ENCODE assay signal across 7 mouse cellular contexts in the genomic region with DNA sequence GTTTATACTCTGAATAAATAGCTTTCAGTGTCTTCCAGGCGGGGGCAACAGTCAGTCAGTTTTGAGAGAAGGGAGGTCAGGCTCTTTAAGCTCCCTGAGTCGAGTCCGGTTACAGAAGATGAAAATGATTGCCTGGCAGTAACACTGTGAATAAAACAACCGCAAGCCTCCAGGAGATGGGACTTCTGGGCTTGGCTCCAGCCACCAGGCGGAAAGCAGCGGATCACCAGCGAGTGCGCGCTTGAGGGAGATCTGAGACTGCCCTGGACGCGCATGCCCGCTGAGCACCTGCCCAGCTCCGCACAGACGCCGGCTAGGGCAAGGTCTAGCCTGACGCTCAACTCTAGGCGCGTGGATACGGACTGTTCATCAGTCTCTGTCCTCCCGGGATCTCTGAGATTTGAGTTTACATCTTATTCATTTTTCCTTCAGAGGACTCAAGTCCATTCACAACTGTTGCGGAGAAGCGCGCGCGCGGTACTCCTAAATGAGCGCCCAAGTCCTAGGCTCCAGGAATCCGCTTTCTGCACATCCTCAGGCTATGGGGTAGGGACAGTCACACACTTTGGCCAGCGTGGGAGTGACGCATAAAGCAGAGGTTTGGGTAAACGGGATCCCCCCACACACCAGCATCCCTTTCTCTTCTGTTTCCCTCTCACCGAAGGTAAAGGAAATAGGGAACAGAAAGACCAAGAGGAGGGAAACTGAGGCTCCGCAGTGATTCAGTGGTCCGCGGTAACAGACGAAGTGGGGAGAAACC. TPM values are rescaled to one million over a fixed set of nuclear protein-coding genes. Genes with fewer than 3 reads are reported as not detected.
DNase-seq lines count a peak whose midpoint lies in the region; ATAC-seq and TF ChIP-seq lines count a peak whose summit lies in the region.

No protein-coding gene starts in this region.

- no peak overlapping the region for H3K27ac ChIP-seq in ES-Bruce4 (ENCODE audit: insufficient read depth, low read length)
- peak overlapping the region; percentile 80; the same call in 1 of the 2 replicates for H3K27ac ChIP-seq in embryonic facial prominence, embryonic 14.5 days (replicated peaks; ENCODE audit: low read depth, low read length)
- no peak overlapping the region for H3K27ac ChIP-seq in intestine, embryonic 15.5 days
- no peak overlapping the region for H3K27ac ChIP-seq in midbrain, embryonic 12.5 days (replicated peaks)

- no peak for TF ChIP-seq CTCF in ES-Bruce4 (IDR thresholded peaks at IDR 0.05; ENCODE audit: low read depth, low read length)

- DNase-seq in MN1 (ENCODE audit: low spot score): peak; percentile 90
- peak; percentile 91 for DNase-seq in embryonic facial prominence, embryonic 14.5 days (ENCODE audit: low spot score)
- no peak for DNase-seq in layer of hippocampus, postnatal 14 days (ENCODE audit: low spot score in 2 of 2)
- no peak for DNase-seq in gastrocnemius, postnatal 36 days

- no peak for TF ChIP-seq EP300 in ES-Bruce4 (IDR thresholded peaks at IDR 0.05; ENCODE audit: insufficient read depth, low read depth, low read length)

- intact Hi-C loops in gastrocnemius, postnatal 36 days (cut with DNase I): loop anchor here (2.0 kb wide), 1 partner anchor 203 kb away; no protein-coding TSS in a partner anchor

- H3K4me2 ChIP-seq in embryonic facial prominence, embryonic 14.5 days (ENCODE audit: low read depth, low read length): peak overlapping the region; percentile 93
- H3K4me2 ChIP-seq in intestine, embryonic 15.5 days (replicated peaks): peak overlapping the region; percentile 99
- peak overlapping the region; percentile 95 for H3K4me2 ChIP-seq in midbrain, embryonic 12.5 days (replicated peaks)

- H3K36me3 ChIP-seq in ES-Bruce4 (ENCODE audit: control insufficient read depth, insufficient read depth, low read length, poor library complexity, severe bottlenecking): no peaks in the 10 kb centered on the region
- H3K36me3 ChIP-seq in embryonic facial prominence, embryonic 14.5 days (ENCODE audit: control insufficient read depth, insufficient read depth, low read length): no peaks in the 10 kb centered on the region
- no peaks in the 10 kb centered on the region for H3K36me3 ChIP-seq in intestine, embryonic 15.5 days
- H3K36me3 ChIP-seq in midbrain, embryonic 12.5 days: no peaks in the 10 kb centered on the region

- H3K9ac ChIP-seq in ES-Bruce4 (ENCODE audit: low read depth, poor library complexity, severe bottlenecking): no peak overlapping the region
- H3K9ac ChIP-seq in embryonic facial prominence, embryonic 14.5 days (ENCODE audit: low read depth, low read length): peak overlapping the region; percentile 79
- H3K9ac ChIP-seq in intestine, embryonic 15.5 days: no peak overlapping the region
- peak overlapping the region; percentile 66; the same call in 1 of the 2 replicates for H3K9ac ChIP-seq in midbrain, embryonic 12.5 days (replicated peaks)

- ATAC-seq in embryonic facial prominence, embryonic 14.5 days (ENCODE audit: low read depth): peak; percentile 73
- ATAC-seq in intestine, embryonic 15.5 days: peak; percentile 77
- peak; percentile 66 for ATAC-seq in midbrain, embryonic 12.5 days (ENCODE audit: low FRiP score, low read depth)

- H3K4me1 ChIP-seq in ES-Bruce4 (ENCODE audit: control insufficient read depth, insufficient read depth, low read length): no peaks in the 10 kb centered on the region
- H3K4me1 ChIP-seq in embryonic facial prominence, embryonic 14.5 days (ENCODE audit: control insufficient read depth, insufficient read depth, low read length): peaks cover 9% of the 10 kb centered on the region; the same call in 1 of the 2 replicates
- peaks cover 17% of the 10 kb centered on the region for H3K4me1 ChIP-seq in intestine, embryonic 15.5 days (replicated peaks)
- H3K4me1 ChIP-seq in midbrain, embryonic 12.5 days: peaks cover 26% of the 10 kb centered on the region

- peak overlapping the region; percentile 77 for H3K4me3 ChIP-seq in ES-Bruce4 (ENCODE audit: low read depth, low read length)
- H3K4me3 ChIP-seq in embryonic facial prominence, embryonic 14.5 days (ENCODE audit: low read depth, low read length): peak overlapping the region; percentile 69
- peak overlapping the region; percentile 50 for H3K4me3 ChIP-seq in intestine, embryonic 15.5 days (replicated peaks)
- H3K4me3 ChIP-seq in midbrain, embryonic 12.5 days: peak overlapping the region; percentile 66

- peaks cover 38% of the 10 kb centered on the region for H3K27me3 ChIP-seq in ES-Bruce4 (ENCODE audit: control insufficient read depth, insufficient read depth, low read length, poor library complexity, severe bottlenecking)
- peaks cover 85% of the 10 kb centered on the region for H3K27me3 ChIP-seq in embryonic facial prominence, embryonic 14.5 days (replicated peaks; ENCODE audit: control insufficient read depth, insufficient read depth, low read length)
- H3K27me3 ChIP-seq in intestine, embryonic 15.5 days (replicated peaks): peaks cover 91% of the 10 kb centered on the region
- peaks cover 92% of the 10 kb centered on the region for H3K27me3 ChIP-seq in midbrain, embryonic 12.5 days

- no peaks in the 10 kb centered on the region for H3K9me3 ChIP-seq in ES-Bruce4 (replicated peaks; ENCODE audit: control insufficient read depth, insufficient read depth, low read length, poor library complexity, severe bottlenecking)
- H3K9me3 ChIP-seq in embryonic facial prominence, embryonic 14.5 days (ENCODE audit: control insufficient read depth, low read length): no peaks in the 10 kb centered on the region
- H3K9me3 ChIP-seq in intestine, embryonic 15.5 days: no peaks in the 10 kb centered on the region
- no peaks in the 10 kb centered on the region for H3K9me3 ChIP-seq in midbrain, embryonic 12.5 days

- WGBS in embryonic facial prominence, embryonic 14.5 days: under 1% methylated on average over 36 of the region's 36 CpGs
- WGBS in intestine, embryonic 15.5 days: under 1% methylated on average over 36 of the region's 36 CpGs
- under 1% methylated on average over 36 of the region's 36 CpGs for WGBS in midbrain, embryonic 12.5 days

- TF ChIP-seq POLR2A in ES-Bruce4 (IDR thresholded peaks at IDR 0.05; ENCODE audit: insufficient read depth, low read length): no peak

RNA-seq across cellular contexts. Expression of a gene that starts 19.0 kb away (rescaled TPM):
- polyA plus RNA-seq in ES-Bruce4 (2011; ENCODE audit: insufficient read depth, insufficient read length, low read depth, missing spikeins): 3.3 and 4.1 TPM in 2 replicates
- polyA plus RNA-seq in embryonic facial prominence, embryonic 14.5 days (2014; fragmentation: Nextera tagmentation; extraction: Ambion mirVana): 9.4 and 12.4 TPM in 2 replicates
- polyA plus RNA-seq in intestine, embryonic 15.5 days (2015; fragmentation: Nextera tagmentation; extraction: Ambion mirVana): 0.04 TPM in 1 of 2 replicates, not detected in the other
- polyA plus RNA-seq in midbrain, embryonic 12.5 days (2016; fragmentation: Nextera tagmentation; extraction: Ambion mirVana): 53.6 and 61.9 TPM in 2 replicates
- not detected for total RNA-seq in layer of hippocampus, postnatal 14 days (2021)
- not detected for total RNA-seq in gastrocnemius, postnatal 36 days (2021)

Comparison
In these comparisons a context has a peak if more than half of its experiments do, and no peak if none do; other contexts are left out.
1. H3K9ac ChIP-seq: peak in embryonic facial prominence, embryonic 14.5 days (single experiment) and midbrain, embryonic 12.5 days (single experiment); none in ES-Bruce4 (single experiment) and intestine, embryonic 15.5 days (single experiment).
2. DNase-seq: peak in MN1 (single experiment) and embryonic facial prominence, embryonic 14.5 days (single experiment); none in layer of hippocampus, postnatal 14 days (0 of 2) and gastrocnemius, postnatal 36 days (0 of 2).
3. Peak in every context shown above with its lines, with median percentiles within 50 percentile points of each other: H3K4me3 ChIP-seq, ATAC-seq and H3K4me2 ChIP-seq.